Mouse (Mus musculus): ENCODE data around the gene Atat1. TPM values are rescaled to one million over a fixed set of nuclear protein-coding genes. Genes with fewer than 3 reads are reported as not detected.

Atat1 gene
- total RNA-seq, 1 experiment from 2014 or later: 31.5 TPM

Small RNA genes lying within 50 kb of the gene (microRNA-seq; reads per million reads assigned to microRNA genes)
- gene Gm28033: 0.43 to 1.1 reads per million in 2 experiments
- gene Mir1894: 0 to 0.38 reads per million in 2 experiments

Other genes starting within 250 kb of the Atat1 start
- 49.6 and 52.0 TPM in 2 replicates for gene Vars2, start 242.5 kb downstream of the Atat1 start, total RNA-seq (2021)
- 24.3 and 24.7 TPM in 2 replicates for gene Gtf2h4, start 236.3 kb downstream of the Atat1 start, total RNA-seq (2021)
- gene Ddr1, start 205.5 kb downstream of the Atat1 start, total RNA-seq (2021): 36.3 and 36.4 TPM in 2 replicates
- 12.7 and 26.3 TPM in 2 replicates for gene Ier3, start 88.4 kb downstream of the Atat1 start, total RNA-seq (2021)
- gene Flot1, start 86.8 kb downstream of the Atat1 start, total RNA-seq (2021): 52.4 and 59.5 TPM in 2 replicates
- 285 and 320 TPM in 2 replicates for gene Tubb5, start 71.8 kb downstream of the Atat1 start, total RNA-seq (2021)
- 20.6 and 21.9 TPM in 2 replicates for gene Mdc1, start 68.6 kb downstream of the Atat1 start, total RNA-seq (2021)
- 10.6 and 15.9 TPM in 2 replicates for gene Nrm, start 48.8 kb downstream of the Atat1 start, total RNA-seq (2021)
- 29.5 and 44.4 TPM in 2 replicates for gene Ppp1r18, start 44.5 kb downstream of the Atat1 start, total RNA-seq (2021)
- gene Dhx16, start 30.3 kb downstream of the Atat1 start, total RNA-seq (2021): 40.2 and 41.1 TPM in 2 replicates
- gene 2310061I04Rik, start 12.6 kb downstream of the Atat1 start, total RNA-seq (2021): 73.6 and 79.5 TPM in 2 replicates
- gene Mrps18b, start 6.3 kb upstream of the Atat1 start, total RNA-seq (2021): 108 and 114 TPM in 2 replicates
- 91.4 and 97.7 TPM in 2 replicates for gene Ppp1r10, start 6.4 kb upstream of the Atat1 start, total RNA-seq (2021)
- gene Abcf1, start 59.7 kb upstream of the Atat1 start, total RNA-seq (2021): 92.5 and 100 TPM in 2 replicates
- gene Gnl1, start 69.8 kb upstream of the Atat1 start, total RNA-seq (2021): 42.7 and 48.7 TPM in 2 replicates
- 24.3 and 24.7 TPM in 2 replicates for gene Prr3, start 70.2 kb upstream of the Atat1 start, total RNA-seq (2021)
- gene H2-T24, start 110.5 kb upstream of the Atat1 start, total RNA-seq (2021): 4.6 and 8.2 TPM in 2 replicates
- gene H2-T23, start 122.8 kb upstream of the Atat1 start, total RNA-seq (2021): 44.2 and 52.7 TPM in 2 replicates
- gene H2-T22, start 132.7 kb upstream of the Atat1 start, total RNA-seq (2021): 23.3 and 27.6 TPM in 2 replicates
- gene Gm6034, start 132.9 kb upstream of the Atat1 start, total RNA-seq (2021): not detected in 2 replicates
- gene Gm11127, start 148.3 kb upstream of the Atat1 start, total RNA-seq (2021): 2.2 and 3.0 TPM in 2 replicates
- gene Gm19684, start 211.6 kb upstream of the Atat1 start, total RNA-seq (2021): 0.26 and 0.34 TPM in 2 replicates
- gene Gm7030, start 219.3 kb upstream of the Atat1 start, total RNA-seq (2021): not detected in 2 replicates

All from adrenal gland, postnatal 14 days (tissue).